Mouse (Mus musculus): ENCODE results near the gene Slc5a11. TPM values are rescaled to one million over a fixed set of nuclear protein-coding genes. Genes with fewer than 3 reads are reported as not detected.
A peak's percentile ranks its signal among the peaks of the same experiment; 100 is the strongest.

Slc5a11 gene
- polyA plus RNA-seq (2015; fragmentation: Nextera tagmentation; extraction: Ambion mirVana) = 0.20 TPM in 2 replicates

DNA sequence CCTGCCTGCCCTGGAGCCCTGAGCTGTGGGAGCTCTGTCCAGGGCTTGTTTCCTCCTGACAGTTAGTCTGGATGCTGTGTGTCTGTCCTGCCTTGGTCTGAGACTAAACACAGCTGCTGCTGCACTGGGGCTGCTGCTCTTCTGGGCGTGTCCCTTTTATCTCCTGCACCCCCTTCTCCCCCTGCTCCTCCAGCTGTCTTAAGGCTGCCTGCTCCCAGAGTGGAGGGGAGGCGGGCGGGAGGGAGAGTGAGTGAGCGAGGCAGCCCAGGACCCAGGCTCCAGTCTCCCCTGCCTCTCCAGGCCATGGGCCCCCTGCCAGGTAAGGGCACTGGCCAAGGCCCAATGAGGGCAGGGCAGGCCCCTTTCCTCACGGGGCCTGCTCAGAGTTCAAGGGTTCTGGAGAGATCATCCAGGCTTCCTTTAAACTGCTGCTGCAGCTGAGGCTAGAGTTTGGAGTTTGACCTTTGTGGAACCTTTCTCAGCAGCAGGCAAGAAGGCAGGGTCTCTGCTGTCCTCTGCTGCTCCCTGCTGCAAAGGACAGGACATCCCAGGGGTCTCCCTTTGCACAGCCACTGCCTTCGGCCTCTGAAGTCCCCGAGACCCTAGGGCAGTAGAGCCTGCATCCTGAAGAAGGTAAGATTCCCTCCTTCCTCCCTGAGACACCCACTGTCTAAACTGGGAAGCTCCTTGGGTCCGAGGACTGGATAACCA lies at the start of gene Slc5a11:
Gene Slc5a11 (plus strand): TSS at position 416 of the 711 bp plus-strand sequence.
- 43% methylated on average over 8 of the region's 8 CpGs for WGBS (ENCODE audit: insufficient replicate concordance)
- H3K4me1 ChIP-seq (replicated peaks) = 0 out of 2 replicates have a peak, but pooled peaks cover 4% of the 10 kb centered on the region
- no peaks in the 10 kb centered on the region for H3K36me3 ChIP-seq (replicated peaks)
- no peaks in the 10 kb centered on the region for H3K9me3 ChIP-seq (replicated peaks)
- H3K27ac ChIP-seq (replicated peaks) = no peak within 1 kb of the TSS
- no peak within 1 kb of the TSS for H3K4me2 ChIP-seq
- H3K27me3 ChIP-seq = no peaks in the 10 kb centered on the region
- no peak for ATAC-seq (ENCODE audit: insufficient read depth)
- no peak within 1 kb of the TSS for H3K4me3 ChIP-seq (replicated peaks)
- H3K9ac ChIP-seq = no peak within 1 kb of the TSS

DNA sequence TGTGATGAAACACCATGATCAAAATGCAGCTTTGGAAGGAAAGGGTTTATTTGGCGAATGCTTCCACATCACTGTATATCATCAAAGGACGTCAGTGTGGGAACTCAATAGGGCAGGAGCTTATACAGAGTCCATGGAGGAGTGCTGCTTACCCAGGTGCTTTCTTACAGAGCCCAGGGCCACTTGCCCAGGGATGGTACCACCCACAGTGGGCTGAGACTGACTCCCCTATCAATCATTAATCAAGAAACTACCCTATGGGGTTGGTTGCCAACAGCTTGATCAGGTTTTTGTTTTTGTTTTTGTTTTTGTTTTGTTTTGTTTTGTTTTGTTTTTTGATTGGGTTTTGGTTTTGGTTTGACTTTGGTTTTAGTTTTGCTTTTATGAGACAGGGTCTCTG lies 47.1 kb upstream of the Slc5a11 start:
- Histone ChIP-seq H3K27ac (replicated peaks) (no peak overlapping the region), H3K9me3 (replicated peaks) (no peaks in the 10 kb centered on the region), H3K9ac (no peak overlapping the region), H3K27me3 (no peaks in the 10 kb centered on the region), H3K36me3 (replicated peaks) (peaks cover 97% of the 10 kb centered on the region), H3K4me1 (replicated peaks) (no peaks in the 10 kb centered on the region), H3K4me2 (no peak overlapping the region), H3K4me3 (replicated peaks) (no peak overlapping the region)
- ATAC-seq (ENCODE audit: insufficient read depth) = no peak
- 84% methylated on average over 2 of the region's 2 CpGs for WGBS (ENCODE audit: insufficient replicate concordance)

DNA sequence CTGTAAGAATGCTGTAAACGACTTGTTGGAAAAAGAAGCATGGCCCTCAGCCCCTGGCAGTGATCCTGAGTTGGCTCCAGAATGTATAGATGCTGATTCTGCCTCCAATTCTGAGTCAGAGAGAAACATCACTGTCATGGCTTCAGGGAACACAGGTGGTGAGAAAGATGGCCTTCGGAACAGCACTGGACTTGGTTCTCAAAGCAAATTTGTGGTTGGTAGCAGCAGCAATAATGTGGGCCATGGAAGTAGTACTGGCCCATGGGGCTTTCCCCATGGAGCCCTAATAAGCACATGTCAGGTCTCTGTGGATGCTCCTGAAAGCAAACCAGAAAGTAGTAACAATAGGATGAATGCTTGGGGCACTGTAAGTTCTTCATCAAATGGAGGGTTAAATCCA lies 45.0 kb upstream of the Slc5a11 start:
- no peaks in the 10 kb centered on the region for H3K27me3 ChIP-seq
- H3K4me2 ChIP-seq = no peak overlapping the region
- H3K4me3 ChIP-seq (replicated peaks) = no peak overlapping the region
- 81% methylated on average over 2 of the region's 2 CpGs for WGBS (ENCODE audit: insufficient replicate concordance)
- no peaks in the 10 kb centered on the region for H3K9me3 ChIP-seq (replicated peaks)
- peaks cover 92% of the 10 kb centered on the region for H3K36me3 ChIP-seq (replicated peaks)
- ATAC-seq (ENCODE audit: insufficient read depth) = no peak
- H3K27ac ChIP-seq (replicated peaks) = no peak overlapping the region
- H3K9ac ChIP-seq = no peak overlapping the region
- no peaks in the 10 kb centered on the region for H3K4me1 ChIP-seq (replicated peaks)

DNA sequence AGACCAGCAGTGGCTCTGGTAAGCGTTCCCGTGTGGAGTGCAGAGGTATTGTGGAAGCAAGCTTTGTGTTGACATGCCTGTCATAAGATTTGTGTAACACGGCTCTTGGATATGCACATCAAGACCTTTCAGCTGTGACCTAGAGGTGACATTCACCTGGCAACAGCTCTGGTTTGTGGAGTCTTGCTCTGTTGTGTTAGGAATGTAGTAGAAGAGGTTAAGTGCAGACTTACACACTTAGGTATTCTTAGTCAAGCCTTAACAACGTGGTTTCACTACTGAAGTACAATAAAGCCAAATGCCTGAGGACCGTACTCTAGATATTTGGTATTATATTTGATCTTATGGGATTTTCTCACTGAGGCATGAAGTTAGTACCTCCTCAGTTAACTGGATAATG lies 42.5 kb upstream of the Slc5a11 start:
- no peaks in the 10 kb centered on the region for H3K4me1 ChIP-seq (replicated peaks)
- H3K4me2 ChIP-seq = no peak overlapping the region
- 86% methylated on average over 5 of the region's 5 CpGs for whole genome bisulfite sequencing (ENCODE audit: insufficient replicate concordance)
- no peaks in the 10 kb centered on the region for H3K9me3 ChIP-seq (replicated peaks)
- H3K27ac ChIP-seq (replicated peaks) = no peak overlapping the region
- no peak overlapping the region for H3K4me3 ChIP-seq (replicated peaks)
- H3K9ac ChIP-seq = no peak overlapping the region
- H3K36me3 ChIP-seq (replicated peaks) = peaks cover 86% of the 10 kb centered on the region
- H3K27me3 ChIP-seq = no peaks in the 10 kb centered on the region
- no peak for ATAC-seq (ENCODE audit: insufficient read depth)

DNA sequence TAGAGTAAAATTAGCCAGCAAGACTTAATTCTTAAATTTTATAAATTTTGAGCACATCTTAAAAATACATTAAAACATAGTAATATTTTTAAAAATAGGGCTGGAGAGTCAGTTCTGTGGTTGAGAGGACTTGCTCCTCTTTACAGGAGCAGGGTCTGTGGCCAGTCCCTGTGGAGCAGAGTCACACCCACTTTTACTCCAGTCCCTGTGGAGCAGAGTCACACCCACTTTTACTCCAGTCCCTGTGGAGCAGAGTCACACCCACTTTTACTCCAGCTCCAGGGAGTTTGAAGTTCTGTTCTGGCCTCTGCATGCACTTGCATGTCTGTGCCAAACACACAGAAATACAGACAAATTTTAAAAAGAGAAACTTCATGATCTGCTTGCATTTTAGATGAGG lies 37.4 kb upstream of the Slc5a11 start:
- H3K9ac ChIP-seq = no peak overlapping the region
- H3K9me3 ChIP-seq (replicated peaks) = no peaks in the 10 kb centered on the region
- no peak for ATAC-seq (ENCODE audit: insufficient read depth)
- no peak overlapping the region for H3K27ac ChIP-seq (replicated peaks)
- H3K4me3 ChIP-seq (replicated peaks) = no peak overlapping the region
- peaks cover 77% of the 10 kb centered on the region for H3K36me3 ChIP-seq (replicated peaks)
- H3K27me3 ChIP-seq = no peaks in the 10 kb centered on the region
- H3K4me1 ChIP-seq (replicated peaks) = no peaks in the 10 kb centered on the region
- no peak overlapping the region for H3K4me2 ChIP-seq

DNA sequence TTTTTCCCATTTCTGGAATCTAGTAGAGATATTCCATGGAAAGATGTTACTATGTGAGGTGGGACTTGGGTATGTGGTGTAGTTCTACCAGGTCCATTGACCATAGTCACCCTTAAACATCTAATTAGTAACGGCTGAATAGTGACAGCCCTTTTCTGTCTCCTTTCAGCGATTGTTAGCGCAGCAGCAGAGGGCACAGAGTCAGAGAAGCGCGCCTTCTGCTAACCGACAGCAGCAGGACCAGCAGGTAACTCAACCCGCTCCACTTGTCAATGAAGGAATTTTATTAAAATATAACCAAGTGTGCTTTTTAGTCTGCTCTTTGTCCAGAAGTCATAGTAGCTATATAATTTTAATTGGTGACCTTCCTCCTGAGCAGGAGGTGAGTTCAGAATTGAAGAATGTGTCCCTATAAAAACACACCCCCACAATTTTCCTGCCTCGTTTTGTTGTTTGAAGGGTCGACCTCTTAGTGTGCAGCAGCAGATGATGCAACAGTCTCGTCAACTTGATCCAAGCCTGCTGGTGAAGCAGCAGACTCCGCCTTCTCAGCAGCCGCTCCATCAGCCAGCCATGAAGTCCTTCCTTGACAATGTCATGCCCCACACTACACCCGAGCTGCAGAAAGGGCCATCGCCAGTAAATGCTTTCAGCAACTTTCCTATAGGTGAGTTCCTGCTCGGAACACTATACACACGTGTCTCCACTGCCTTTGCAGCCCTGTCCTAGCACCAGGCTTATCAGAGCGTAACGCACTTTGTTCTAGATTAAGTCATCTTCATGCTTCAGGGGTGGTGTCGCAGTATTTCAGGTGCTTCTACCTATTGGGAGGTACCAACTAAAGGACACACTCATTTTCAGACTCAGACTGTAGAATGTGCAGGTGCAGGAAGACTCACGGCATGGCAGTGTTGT lies 32.5 kb upstream of the Slc5a11 start:
- Histone ChIP-seq H3K4me1 (replicated peaks) (no peaks in the 10 kb centered on the region), H3K36me3 (replicated peaks) (peaks cover 90% of the 10 kb centered on the region), H3K4me2 (no peak overlapping the region), H3K9me3 (replicated peaks) (no peaks in the 10 kb centered on the region), H3K27me3 (no peaks in the 10 kb centered on the region), H3K9ac (no peak overlapping the region), H3K27ac (replicated peaks) (no peak overlapping the region), H3K4me3 (replicated peaks) (no peak overlapping the region)
- WGBS (ENCODE audit: insufficient replicate concordance) = 80% methylated on average over 20 of the region's 20 CpGs
- ATAC-seq (ENCODE audit: insufficient read depth) = no peak

DNA sequence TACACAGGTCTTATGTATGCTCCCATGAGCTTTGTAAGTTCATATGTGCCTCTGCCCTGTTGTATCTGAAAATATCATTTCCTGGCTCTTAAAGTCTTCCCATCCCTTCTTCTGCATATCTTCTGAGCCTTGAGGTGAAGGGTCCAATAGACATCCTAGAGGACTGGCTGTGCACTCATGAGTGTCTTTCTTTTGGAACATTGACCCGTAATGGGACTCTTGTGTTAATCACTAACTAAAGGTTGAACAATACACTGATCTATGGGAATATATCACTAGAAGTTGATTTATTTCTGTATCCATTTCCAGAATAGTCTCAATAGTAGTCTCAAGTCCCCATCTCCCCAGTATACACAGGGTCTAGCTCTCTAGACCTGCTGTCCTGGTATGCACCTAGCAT lies 29.7 kb upstream of the Slc5a11 start:
- no peak for ATAC-seq (ENCODE audit: insufficient read depth)
- Histone ChIP-seq H3K9me3 (replicated peaks) (no peaks in the 10 kb centered on the region), H3K27ac (replicated peaks) (no peak overlapping the region), H3K9ac (no peak overlapping the region), H3K4me3 (replicated peaks) (no peak overlapping the region), H3K27me3 (no peaks in the 10 kb centered on the region), H3K36me3 (replicated peaks) (peaks cover 99% of the 10 kb centered on the region), H3K4me1 (replicated peaks) (peaks cover 3% of the 10 kb centered on the region; the same call in 1 of the 2 replicates), H3K4me2 (no peak overlapping the region)
- WGBS (ENCODE audit: insufficient replicate concordance) = 72% methylated on average over 1 of the region's 1 CpGs

DNA sequence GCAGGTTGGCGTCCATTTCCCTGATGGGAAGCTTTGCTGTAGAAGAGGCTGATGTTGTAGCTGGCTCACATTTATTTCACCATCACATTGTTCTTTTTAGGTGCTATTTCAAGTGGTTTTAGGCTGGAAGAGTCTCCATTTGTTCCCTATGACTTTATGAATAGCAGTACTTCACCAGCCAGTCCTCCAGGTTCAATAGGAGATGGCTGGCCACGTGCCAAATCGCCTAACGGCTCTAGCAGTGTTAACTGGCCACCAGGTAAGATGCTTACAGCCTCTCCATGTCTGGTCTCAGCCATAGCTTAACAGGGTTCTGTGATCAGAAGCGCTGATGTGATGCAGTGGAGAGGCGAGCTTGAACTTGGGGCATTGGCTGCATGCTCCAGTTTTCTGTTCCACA lies 28.1 kb upstream of the Slc5a11 start:
- Histone ChIP-seq H3K4me3 (replicated peaks) (no peak overlapping the region), H3K9me3 (replicated peaks) (no peaks in the 10 kb centered on the region), H3K27ac (replicated peaks) (no peak overlapping the region), H3K4me2 (no peak overlapping the region), H3K4me1 (replicated peaks) (peaks cover 3% of the 10 kb centered on the region; the same call in 1 of the 2 replicates), H3K9ac (no peak overlapping the region), H3K36me3 (replicated peaks) (peaks cover 99% of the 10 kb centered on the region), H3K27me3 (no peaks in the 10 kb centered on the region)
- no peak for ATAC-seq (ENCODE audit: insufficient read depth)
- 84% methylated on average over 6 of the region's 6 CpGs for WGBS (ENCODE audit: insufficient replicate concordance)

DNA sequence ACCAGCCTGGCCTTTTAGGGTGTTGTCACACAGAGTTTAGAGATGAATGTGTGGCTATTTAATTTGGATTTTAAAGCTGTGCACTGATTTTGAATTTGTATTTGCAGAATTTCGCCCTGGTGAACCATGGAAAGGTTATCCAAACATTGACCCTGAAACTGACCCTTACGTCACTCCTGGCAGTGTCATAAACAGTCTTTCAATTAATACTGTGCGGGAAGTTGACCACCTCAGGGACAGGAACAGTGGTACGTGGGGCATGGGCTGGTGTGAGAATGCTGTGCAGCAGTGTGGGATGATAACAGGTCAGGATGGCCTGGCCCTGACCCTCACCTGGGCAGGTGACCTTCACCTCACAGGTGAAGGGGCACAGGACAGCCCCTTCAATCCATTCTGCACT lies 27.3 kb upstream of the Slc5a11 start:
- ATAC-seq (ENCODE audit: insufficient read depth) = peak; percentile 38; the same call in 1 of the 2 replicates
- 69% methylated on average over 4 of the region's 4 CpGs for WGBS (ENCODE audit: insufficient replicate concordance)

DNA sequence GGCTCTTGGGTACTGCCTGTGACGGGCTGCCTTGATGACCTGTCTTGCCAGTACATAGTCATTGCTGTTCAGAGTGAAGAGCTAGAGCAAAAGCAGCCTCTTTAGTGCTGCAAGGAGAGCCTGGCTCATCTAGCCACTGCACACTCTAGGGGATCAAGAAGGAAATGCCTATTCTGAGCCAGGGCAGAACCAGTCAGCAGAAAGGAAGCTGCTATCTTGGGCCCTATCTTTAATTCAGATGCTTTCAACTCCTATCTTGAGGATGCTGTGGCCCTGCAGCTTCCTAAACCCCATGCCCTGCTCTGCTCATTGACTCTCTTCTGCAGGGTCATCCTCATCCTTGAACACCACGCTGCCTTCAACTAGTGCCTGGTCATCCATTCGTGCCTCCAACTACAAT lies 26.1 kb upstream of the Slc5a11 start:
- peaks cover 99% of the 10 kb centered on the region for H3K36me3 ChIP-seq (replicated peaks)
- H3K4me1 ChIP-seq (replicated peaks) = peaks cover 3% of the 10 kb centered on the region; the same call in 1 of the 2 replicates
- H3K4me2 ChIP-seq = no peak overlapping the region
- 82% methylated on average over 3 of the region's 3 CpGs for WGBS (ENCODE audit: insufficient replicate concordance)
- no peak overlapping the region for H3K9ac ChIP-seq
- ATAC-seq (ENCODE audit: insufficient read depth) = no peak
- no peak overlapping the region for H3K27ac ChIP-seq (replicated peaks)
- H3K27me3 ChIP-seq = no peaks in the 10 kb centered on the region
- no peaks in the 10 kb centered on the region for H3K9me3 ChIP-seq (replicated peaks)
- H3K4me3 ChIP-seq (replicated peaks) = no peak overlapping the region

More for the DNA sequence above, 27.3 kb upstream of the Slc5a11 start:
- H3K9ac ChIP-seq = no peak overlapping the region
- no peak overlapping the region for H3K4me2 ChIP-seq
- peaks cover 3% of the 10 kb centered on the region; the same call in 1 of the 2 replicates for H3K4me1 ChIP-seq (replicated peaks)
- H3K9me3 ChIP-seq (replicated peaks) = no peaks in the 10 kb centered on the region
- no peak overlapping the region for H3K4me3 ChIP-seq (replicated peaks)
- H3K36me3 ChIP-seq (replicated peaks) = peaks cover 99% of the 10 kb centered on the region
- no peak overlapping the region for H3K27ac ChIP-seq (replicated peaks)
- no peaks in the 10 kb centered on the region for H3K27me3 ChIP-seq

DNA sequence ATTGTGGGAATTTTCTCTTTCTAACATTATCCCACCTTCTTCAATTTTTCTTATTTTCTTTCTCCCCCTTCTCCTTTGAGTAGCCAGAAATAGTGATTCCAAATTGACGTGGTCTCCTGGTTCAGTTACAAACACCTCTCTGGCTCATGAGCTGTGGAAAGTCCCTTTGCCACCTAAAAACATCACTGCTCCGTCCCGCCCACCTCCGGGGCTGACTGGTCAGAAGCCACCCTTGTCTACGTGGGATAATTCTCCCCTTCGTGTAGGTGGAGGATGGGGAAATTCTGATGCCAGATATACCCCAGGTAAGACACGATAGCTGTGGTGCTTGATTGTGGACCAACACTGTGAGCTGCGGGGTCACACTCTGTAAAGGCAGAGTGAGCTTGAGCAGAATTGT lies 24.8 kb upstream of the Slc5a11 start:
- H3K9ac ChIP-seq = no peak overlapping the region
- H3K27ac ChIP-seq (replicated peaks) = no peak overlapping the region
- 81% methylated on average over 8 of the region's 8 CpGs for WGBS (ENCODE audit: insufficient replicate concordance)
- H3K4me3 ChIP-seq (replicated peaks) = no peak overlapping the region
- no peaks in the 10 kb centered on the region for H3K9me3 ChIP-seq (replicated peaks)
- H3K27me3 ChIP-seq = no peaks in the 10 kb centered on the region
- H3K4me1 ChIP-seq (replicated peaks) = peaks cover 3% of the 10 kb centered on the region; the same call in 1 of the 2 replicates
- no peak overlapping the region for H3K4me2 ChIP-seq
- no peak for ATAC-seq (ENCODE audit: insufficient read depth)
- peaks cover 94% of the 10 kb centered on the region for H3K36me3 ChIP-seq (replicated peaks)

Measured in liver, embryonic 15.5 days (tissue).